Mouse (Mus musculus): ENCODE measurements around the gene Zfp991. TPM values are rescaled to one million over a fixed set of nuclear protein-coding genes. Genes with fewer than 3 reads are reported as not detected.
"Not testable (repeated sequence)": the region's sequence is repeated elsewhere in the genome, so short reads cannot be mapped to it uniquely, and the experiment has no call there.

Gene Zfp991
- total and polyA plus RNA-seq, 3 experiments = 0.14 to 4.7 (median 4.3) TPM

DNA sequence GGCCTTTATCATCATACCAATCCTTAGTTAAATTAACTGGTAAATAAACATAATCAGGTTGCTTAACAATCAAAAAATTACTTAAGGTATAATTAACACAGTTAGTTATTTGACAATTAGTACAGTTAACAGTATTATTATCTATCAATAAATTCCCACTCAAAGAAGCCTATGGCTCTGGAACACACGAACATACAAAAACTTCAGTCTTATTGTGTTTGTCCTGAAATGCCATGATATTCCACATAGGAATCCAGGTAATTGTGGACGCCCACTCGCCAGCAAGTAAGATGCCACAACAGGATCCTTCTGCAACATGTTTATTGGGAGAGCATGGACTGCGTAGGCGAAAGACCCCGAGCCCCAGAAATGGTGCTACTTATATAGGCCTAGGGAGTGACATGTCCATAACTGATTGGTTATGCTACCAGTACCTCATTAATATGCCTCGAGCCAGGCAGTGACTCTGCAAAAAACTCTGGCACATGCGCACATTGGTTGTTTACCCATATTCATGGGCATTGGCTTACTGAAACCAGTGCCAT, 49.4 kb downstream of the Zfp991 start:
- 92% methylated on average over 8 of the region's 8 CpGs for WGBS
- H3K36me3 ChIP-seq (ENCODE audit: control insufficient read depth, insufficient read depth, low read length); H3K4me1 ChIP-seq (ENCODE audit: control insufficient read depth, insufficient read depth, low read length); H3K27ac ChIP-seq; H3K27me3 ChIP-seq (ENCODE audit: control insufficient read depth, insufficient read depth, low read length); DNase-seq; intact Hi-C loops (cut with DNase I); H3K4me3 ChIP-seq; H3K9ac ChIP-seq (ENCODE audit: low read depth, low read length); H3K79me2 ChIP-seq (replicated peaks; ENCODE audit: control insufficient read depth, insufficient read depth, low read length): not testable (repeated sequence)

DNA sequence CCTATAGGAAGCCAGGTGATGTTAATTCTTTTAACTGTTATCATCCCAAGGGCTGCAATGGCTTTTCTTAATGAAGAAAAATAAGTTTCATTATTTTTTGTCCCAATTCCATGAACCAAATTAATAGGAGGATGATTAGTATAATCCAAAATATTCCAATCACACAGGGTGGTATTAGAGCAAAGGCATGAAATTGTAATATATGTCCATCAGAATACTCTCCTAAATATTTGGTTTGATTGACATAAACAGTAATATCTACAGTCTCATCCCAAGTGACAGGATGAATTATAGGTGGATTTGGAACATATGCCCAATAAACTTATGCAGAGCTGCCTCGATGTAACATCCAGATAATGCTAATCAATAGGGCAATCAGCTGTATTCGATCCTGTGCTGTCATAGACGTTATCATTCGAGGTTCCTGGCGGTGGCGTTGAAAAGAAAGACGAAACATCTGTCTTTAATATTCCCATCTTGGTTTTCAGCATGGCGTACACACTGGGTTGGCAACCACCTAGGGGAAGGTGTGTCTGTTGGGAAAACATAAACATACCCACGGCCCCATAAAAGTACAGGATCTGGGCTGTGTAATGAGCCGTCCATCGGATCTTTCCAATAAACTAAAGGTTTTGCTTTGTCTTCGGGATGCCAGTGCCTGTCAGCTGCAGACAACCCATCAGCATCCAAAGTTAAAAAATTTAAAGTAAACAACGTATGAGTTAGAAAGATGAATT, 50.3 kb downstream of the Zfp991 start:
- DNase-seq; H3K27ac ChIP-seq; H3K36me3 ChIP-seq (ENCODE audit: control insufficient read depth, insufficient read depth, low read length); H3K4me3 ChIP-seq; H3K4me1 ChIP-seq (ENCODE audit: control insufficient read depth, insufficient read depth, low read length); H3K27me3 ChIP-seq (ENCODE audit: control insufficient read depth, insufficient read depth, low read length); H3K9ac ChIP-seq (ENCODE audit: low read depth, low read length); intact Hi-C loops (cut with DNase I); H3K79me2 ChIP-seq (replicated peaks; ENCODE audit: control insufficient read depth, insufficient read depth, low read length): not testable (repeated sequence)
- no CpG with 5 or more reads among the region's 13 CpGs for WGBS

DNA sequence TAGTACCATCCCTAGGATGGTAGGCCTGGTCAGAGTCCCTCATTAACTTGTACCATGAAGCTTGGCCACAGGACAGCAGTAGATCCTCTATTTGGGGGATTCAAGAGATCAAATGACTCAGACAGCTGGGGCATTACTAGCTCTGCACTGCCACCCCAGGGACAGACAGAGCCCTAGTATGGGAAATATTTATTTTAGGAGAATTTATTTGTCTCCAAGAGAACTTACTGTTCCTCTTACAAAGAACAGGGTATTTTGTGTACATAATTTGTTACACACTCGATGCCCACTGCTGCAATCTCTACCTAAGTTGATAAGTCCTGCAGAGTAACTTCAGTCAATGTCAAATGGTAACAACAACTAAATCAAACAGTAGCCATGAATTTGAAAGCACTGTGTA, 55.0 kb downstream of the Zfp991 start:
- intact Hi-C loops (cut with DNase I); H3K79me2 ChIP-seq (replicated peaks; ENCODE audit: control insufficient read depth, insufficient read depth, low read length); H3K36me3 ChIP-seq (ENCODE audit: control insufficient read depth, insufficient read depth, low read length); DNase-seq; H3K27ac ChIP-seq; H3K9ac ChIP-seq (ENCODE audit: low read depth, low read length); H3K4me3 ChIP-seq; H3K4me1 ChIP-seq (ENCODE audit: control insufficient read depth, insufficient read depth, low read length); H3K27me3 ChIP-seq (ENCODE audit: control insufficient read depth, insufficient read depth, low read length): not testable (repeated sequence)
- 81% methylated on average over 1 of the region's 1 CpGs for WGBS

DNA sequence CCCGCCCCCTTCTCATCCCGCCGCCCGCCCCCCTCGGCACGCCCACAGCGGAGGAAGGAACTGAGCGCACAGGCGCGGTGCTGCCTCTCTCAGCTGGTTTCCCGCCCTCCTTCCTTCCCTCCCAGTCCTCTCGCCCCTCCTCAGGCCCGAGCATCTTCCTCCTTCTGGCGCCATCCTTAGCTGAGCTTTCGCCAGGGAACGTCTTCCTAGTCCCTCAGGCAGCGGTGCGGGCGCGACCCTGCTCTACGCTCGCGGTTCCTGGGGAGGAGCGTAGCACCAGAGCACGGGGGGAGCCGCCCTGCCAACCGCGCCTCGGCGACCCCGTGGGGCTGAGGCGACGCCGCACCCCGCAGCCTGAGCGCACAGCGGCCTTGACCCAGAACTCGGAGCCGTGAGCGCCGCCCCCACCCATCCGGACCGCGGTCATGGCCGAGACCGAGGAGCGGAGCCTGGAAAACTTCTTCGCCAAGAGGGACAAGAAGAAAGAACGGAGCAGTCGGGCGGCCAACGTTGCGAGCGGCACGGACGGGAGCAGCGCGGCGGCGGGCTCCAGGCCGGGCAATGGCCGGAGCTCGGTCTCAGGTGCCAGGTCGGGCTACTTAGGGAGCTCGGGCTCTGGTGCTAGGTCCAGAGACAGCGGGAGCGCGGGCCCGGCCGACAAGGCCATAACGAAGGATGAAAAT, 55.6 kb downstream of the Zfp991 start:
- not testable (repeated sequence) for H3K36me3 ChIP-seq (ENCODE audit: control insufficient read depth, insufficient read depth, low read length)
- 59% methylated on average over 68 of the region's 71 CpGs for WGBS

DNA sequence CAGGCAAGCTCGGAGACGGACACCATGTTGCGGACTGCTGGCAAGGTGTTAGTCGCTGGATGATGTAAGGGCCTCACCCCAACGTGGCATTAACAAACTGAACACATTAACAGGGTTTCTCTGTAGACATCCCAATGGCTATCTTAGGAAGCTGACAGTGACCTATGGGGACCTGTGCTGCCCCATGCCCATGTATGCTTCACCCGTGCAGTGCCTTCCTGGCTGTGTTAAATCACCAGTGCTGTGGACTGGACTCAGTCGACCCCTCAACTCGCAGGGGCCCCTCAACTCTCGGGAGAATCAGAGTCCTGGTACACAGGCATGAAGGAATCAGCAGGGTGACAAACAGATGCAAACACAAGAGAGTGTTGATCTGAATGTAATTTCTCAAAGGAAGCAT, 63.3 kb downstream of the Zfp991 start:
- H3K36me3 ChIP-seq (ENCODE audit: control insufficient read depth, insufficient read depth, low read length) = not testable (repeated sequence)
- 84% methylated on average over 7 of the region's 9 CpGs for WGBS

More for the DNA sequence above, 55.6 kb downstream of the Zfp991 start:
- H3K4me3 ChIP-seq; H3K79me2 ChIP-seq (replicated peaks; ENCODE audit: control insufficient read depth, insufficient read depth, low read length); H3K9ac ChIP-seq (ENCODE audit: low read depth, low read length); H3K27me3 ChIP-seq (ENCODE audit: control insufficient read depth, insufficient read depth, low read length); DNase-seq; H3K27ac ChIP-seq; intact Hi-C loops (cut with DNase I); H3K4me1 ChIP-seq (ENCODE audit: control insufficient read depth, insufficient read depth, low read length): not testable (repeated sequence)

DNA sequence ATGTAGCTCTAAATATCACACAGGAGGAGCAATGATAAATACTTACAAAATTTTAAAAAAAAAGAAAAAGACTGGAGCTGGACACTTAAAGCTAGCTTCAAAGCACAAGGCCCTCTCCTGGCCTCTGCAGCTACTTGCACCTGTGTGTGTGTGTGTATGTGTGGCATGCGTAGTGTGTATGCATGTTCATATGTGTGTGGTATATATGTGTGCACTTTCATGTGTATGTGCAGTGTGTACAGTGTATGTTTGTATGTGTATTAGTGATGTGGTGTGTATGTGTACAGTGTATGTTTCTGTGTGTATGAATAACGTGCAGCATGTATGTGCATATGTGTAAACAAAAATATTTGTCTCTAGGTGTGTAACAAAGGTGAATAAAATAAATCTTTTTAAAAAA, 65.4 kb downstream of the Zfp991 start:
- 76% methylated on average over 2 of the region's 2 CpGs for WGBS
- H3K4me3 ChIP-seq; H3K9ac ChIP-seq (ENCODE audit: low read depth, low read length); H3K27me3 ChIP-seq (ENCODE audit: control insufficient read depth, insufficient read depth, low read length); DNase-seq; intact Hi-C loops (cut with DNase I); H3K27ac ChIP-seq; H3K79me2 ChIP-seq (replicated peaks; ENCODE audit: control insufficient read depth, insufficient read depth, low read length); H3K36me3 ChIP-seq (ENCODE audit: control insufficient read depth, insufficient read depth, low read length); H3K4me1 ChIP-seq (ENCODE audit: control insufficient read depth, insufficient read depth, low read length): not testable (repeated sequence)

More for the DNA sequence above, 63.3 kb downstream of the Zfp991 start:
- H3K4me1 ChIP-seq (ENCODE audit: control insufficient read depth, insufficient read depth, low read length); H3K9ac ChIP-seq (ENCODE audit: low read depth, low read length); intact Hi-C loops (cut with DNase I); H3K4me3 ChIP-seq; H3K27ac ChIP-seq; H3K27me3 ChIP-seq (ENCODE audit: control insufficient read depth, insufficient read depth, low read length); H3K79me2 ChIP-seq (replicated peaks; ENCODE audit: control insufficient read depth, insufficient read depth, low read length): not testable (repeated sequence)
- DNase-seq = peak in 1 of 2 experiments; percentile 15

DNA sequence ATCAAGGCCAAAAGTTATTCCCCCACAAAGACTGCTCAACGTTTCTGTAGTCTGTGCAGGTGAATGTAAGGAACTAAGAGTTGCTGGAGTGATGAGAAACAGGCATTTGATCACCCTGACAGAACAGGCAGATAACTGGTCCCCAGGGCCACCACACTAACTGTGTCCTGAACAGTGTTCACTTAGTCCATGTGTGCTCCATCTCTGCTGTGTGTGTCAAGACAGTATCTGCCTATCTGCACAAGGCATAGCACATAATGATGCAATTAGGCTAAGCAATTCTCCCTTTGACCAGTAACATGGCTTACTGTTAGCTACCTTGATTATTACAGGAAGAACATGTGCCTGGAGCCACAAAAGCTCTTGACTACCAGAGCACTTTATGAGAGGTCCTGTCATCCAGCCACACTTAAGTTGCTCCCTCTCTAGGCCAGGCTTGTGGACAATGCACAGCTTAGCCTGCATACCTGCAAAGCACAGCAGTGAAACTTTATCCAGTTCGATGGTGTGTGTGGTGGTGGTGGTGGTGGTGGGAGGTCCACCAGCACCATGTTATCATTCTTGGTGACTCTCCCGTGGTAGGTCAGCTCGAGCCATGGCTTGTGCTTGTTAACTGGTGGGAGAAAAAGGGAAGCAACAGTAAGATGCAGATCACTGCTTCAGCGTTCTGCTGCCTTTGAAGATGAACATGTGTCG, 67.4 kb downstream of the Zfp991 start:
- WGBS = 66% methylated on average over 6 of the region's 6 CpGs

DNA sequence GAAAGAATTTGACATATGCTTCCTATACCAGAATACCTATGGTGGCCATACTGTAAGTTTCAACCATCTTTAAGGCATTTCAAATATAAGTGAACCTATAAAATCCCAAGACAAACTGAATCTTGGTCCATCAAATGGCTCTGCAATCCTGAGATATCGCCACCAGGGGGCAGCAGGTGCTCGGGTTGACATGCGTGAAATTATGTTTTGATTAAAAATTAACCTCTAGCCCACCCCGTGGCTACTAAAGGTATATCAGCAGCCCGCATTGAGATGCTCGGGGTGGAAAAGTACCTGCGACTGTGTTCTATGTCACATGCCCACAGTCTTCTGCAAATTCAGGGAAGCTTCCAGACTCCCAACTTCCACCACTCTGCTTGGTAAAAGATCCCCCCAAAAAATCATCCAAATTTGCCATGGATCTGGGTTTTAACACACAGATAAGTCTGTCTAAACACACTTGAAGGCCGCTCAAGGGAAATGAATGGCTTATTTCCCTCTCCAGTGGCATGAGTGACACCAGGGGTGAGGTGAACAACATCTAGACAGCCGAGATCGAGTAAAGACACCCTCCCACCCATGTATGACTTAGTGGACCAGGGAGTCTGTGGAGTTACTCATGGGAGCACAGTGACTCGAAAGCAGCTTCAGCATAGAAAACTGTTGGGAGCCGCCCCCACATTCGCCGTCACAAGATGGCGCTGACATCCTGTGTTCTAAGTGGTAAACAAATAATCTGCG, 70.3 kb downstream of the Zfp991 start:
- H3K9ac ChIP-seq (ENCODE audit: low read depth, low read length); intact Hi-C loops (cut with DNase I); H3K27me3 ChIP-seq (ENCODE audit: control insufficient read depth, insufficient read depth, low read length); H3K4me3 ChIP-seq; H3K79me2 ChIP-seq (replicated peaks; ENCODE audit: control insufficient read depth, insufficient read depth, low read length); H3K27ac ChIP-seq; DNase-seq; H3K4me1 ChIP-seq (ENCODE audit: control insufficient read depth, insufficient read depth, low read length); H3K36me3 ChIP-seq (ENCODE audit: control insufficient read depth, insufficient read depth, low read length): not testable (repeated sequence)
- WGBS = 82% methylated on average over 14 of the region's 16 CpGs

More for the DNA sequence above, 67.4 kb downstream of the Zfp991 start:
- H3K36me3 ChIP-seq (ENCODE audit: control insufficient read depth, insufficient read depth, low read length); H3K27me3 ChIP-seq (ENCODE audit: control insufficient read depth, insufficient read depth, low read length); DNase-seq; H3K9ac ChIP-seq (ENCODE audit: low read depth, low read length); H3K27ac ChIP-seq; H3K79me2 ChIP-seq (replicated peaks; ENCODE audit: control insufficient read depth, insufficient read depth, low read length); H3K4me3 ChIP-seq; intact Hi-C loops (cut with DNase I); H3K4me1 ChIP-seq (ENCODE audit: control insufficient read depth, insufficient read depth, low read length): not testable (repeated sequence)
